Mouse (Mus musculus): Measurements from ENCODE around the gene Bach2. TPM values are rescaled to one million over a fixed set of nuclear protein-coding genes. Genes with fewer than 3 reads are reported as not detected.

Bach2 gene
- 10 to 100 TPM; 13.2 to 14.4 TPM for total RNA-seq (2021)
- long read RNA-seq, experiment 1, partial matches to known transcripts: 0 of 2 reads
- long read RNA-seq, experiment 1, other reads (novel, unspliced or antisense): 2 of 2 reads
- long read RNA-seq, experiment 2: 0 reads

DNA sequence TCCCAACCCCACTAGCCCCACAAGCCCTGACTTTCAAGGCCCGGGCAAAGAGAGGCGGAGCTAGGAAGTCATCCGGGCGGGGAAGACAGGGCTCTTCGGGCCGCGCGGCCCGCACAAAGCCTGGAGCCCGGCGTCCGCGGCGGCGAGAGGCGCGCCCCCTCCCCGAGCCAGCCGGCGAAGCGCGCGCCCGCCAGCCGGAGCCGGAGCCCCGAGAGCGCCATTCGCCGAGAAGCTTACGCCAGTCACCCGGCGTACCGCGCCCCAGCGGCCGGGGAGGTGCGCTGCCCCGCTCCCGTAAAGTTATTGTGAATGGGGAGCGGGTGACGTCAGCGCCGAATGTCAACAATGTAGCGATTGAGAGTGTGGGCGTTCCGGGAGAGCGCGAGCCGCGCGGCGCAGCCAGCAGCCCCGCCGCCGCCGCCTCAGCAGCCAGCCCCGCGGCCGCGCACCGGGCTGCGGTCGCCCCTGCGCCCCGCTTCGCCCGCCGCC is at the start of gene Bach2:
Gene Bach2 (plus strand): TSS at position 439 of the 489 bp plus-strand sequence.
- DNase-seq (ENCODE audit: low spot score in 2 of 2): peak; percentile 91 to 93

GRCm38 (mm10) chr4:32189416-32190036 is 49.1 kb upstream of the Bach2 start:
- DNase-seq (ENCODE audit: low spot score in 2 of 2): no peak

GRCm38 (mm10) chr4:32190506-32190905 is 48.1 kb upstream of the Bach2 start:
- no peak for DNase-seq (ENCODE audit: low spot score in 2 of 2)

DNA sequence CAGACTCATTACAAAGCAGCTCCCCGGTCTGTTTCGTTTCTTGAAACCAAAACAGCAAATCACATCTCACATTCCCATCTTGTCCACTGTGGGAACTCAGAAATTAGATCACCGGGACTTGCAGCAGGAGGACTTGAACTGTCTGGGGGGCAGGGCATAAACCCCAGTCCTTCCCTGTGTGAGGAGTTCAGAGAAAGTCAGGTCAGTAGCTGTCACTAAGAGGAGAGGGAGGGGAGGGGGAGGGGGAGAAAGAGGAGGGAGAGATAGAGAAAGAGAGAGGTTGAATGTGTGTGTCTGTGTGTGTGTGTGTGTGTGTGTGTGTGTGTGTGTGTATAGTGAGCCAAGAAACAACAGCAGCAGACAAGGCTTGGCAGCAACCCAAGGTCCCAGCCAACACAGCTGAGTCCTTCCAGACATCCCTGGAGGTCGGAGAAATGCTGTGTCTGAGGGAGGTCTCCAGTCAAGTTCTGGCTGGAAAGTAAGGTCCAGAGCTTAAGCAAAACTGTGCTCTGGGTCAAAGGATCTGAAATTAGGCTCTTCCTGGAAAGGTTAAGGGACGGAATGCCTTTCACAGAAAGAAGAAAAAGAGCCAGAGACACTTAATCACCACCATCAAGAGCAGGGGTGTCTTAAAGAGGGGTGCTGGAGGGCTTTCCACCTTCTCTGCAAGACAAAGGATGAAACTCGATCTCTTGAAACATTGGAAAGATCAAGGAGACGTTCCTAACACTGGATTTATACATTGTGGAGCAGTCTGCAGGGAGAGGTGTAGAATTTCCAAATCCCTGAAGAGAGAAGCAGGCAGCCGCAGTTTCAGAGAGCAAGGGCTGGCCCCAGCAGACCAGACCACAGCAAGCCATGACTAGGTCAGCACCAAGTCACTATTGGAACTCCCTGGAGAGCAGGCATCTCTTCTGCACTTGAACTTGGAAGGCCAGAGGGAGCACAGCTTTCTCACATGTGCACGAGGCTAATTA is 42.4 kb upstream of the Bach2 start:
- no peak for DNase-seq (ENCODE audit: low spot score in 2 of 2)

- DNase-seq (ENCODE audit: low spot score in 2 of 2): no peak
These were observed 40.6 kb upstream of the Bach2 start for GRCm38 (mm10) chr4:32198031-32198430.

GRCm38 (mm10) chr4:32198589-32198988 is 40.0 kb upstream of the Bach2 start:
- no peak for DNase-seq (ENCODE audit: low spot score in 2 of 2)

- DNase-seq (ENCODE audit: low spot score in 2 of 2): peak; percentile 27 to 58
These were observed 39.4 kb upstream of the Bach2 start for GRCm38 (mm10) chr4:32199156-32199555.

GRCm38 (mm10) chr4:32201114-32201513 is 37.5 kb upstream of the Bach2 start:
- DNase-seq (ENCODE audit: low spot score in 2 of 2): no peak

GRCm38 (mm10) chr4:32202362-32202761 is 36.2 kb upstream of the Bach2 start:
- DNase-seq (ENCODE audit: low spot score in 2 of 2): no peak

DNA sequence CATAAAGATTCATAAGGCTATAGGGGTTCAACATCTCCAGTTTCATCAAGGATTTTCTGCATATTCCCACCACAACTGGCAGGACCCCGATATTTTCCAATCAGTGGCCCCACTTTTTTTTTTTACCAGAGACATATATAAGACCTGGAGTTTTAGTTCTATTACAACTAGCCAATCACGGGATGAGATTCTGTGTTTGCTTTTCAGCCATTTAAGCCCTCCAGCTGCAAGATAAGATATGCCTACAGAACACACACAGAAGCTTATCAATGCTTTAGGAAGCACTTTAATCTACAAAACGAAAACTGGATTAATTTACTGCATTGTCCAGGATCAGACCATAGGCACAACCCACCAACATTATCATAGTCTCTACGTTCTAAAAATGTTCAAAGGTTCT is 33.8 kb upstream of the Bach2 start:
- no peak for DNase-seq (ENCODE audit: low spot score in 2 of 2)

DNA sequence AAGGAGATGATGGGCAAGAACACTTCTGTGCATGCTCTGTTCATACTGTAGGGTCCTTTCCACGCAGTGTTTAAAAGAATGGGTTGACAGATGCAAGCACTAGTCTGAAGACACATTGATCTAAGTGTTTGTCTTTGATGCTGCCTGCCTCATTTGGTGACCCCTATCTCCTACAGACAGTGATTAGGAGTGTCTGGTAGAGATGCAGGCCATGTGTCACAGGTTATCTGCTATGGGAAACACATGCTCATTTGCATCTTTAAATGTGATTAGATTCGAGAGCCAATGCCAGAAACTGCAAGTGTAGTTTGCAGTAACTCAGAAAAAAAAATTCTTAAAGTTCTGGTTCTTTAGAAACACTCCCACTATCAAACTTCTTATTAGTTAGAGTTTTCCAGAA is 32.8 kb upstream of the Bach2 start:
- no peak for DNase-seq (ENCODE audit: low spot score in 2 of 2)

DNA sequence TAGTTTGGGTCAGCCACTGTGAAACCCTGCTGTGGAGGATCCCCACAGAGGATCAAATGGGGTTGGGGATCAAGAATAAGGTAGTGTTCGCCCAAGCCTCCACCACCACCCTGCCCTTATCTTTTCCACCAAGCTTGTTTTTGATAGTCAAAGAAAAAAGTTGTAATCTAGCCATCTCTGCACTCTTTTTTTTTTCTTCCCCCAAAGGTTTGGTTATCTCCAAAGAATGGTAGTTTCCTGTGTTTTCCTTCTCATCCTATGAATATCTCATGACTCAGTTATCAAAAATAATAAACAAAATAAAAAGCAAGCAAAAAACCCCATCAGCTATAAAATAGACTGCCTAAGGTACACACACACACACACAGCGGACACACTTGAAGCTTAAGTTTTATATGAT is 28.6 kb upstream of the Bach2 start:
- no peak for DNase-seq (ENCODE audit: low spot score in 2 of 2)

GRCm38 (mm10) chr4:32210424-32211184 is 28.0 kb upstream of the Bach2 start:
- no peak for DNase-seq (ENCODE audit: low spot score in 2 of 2)

GRCm38 (mm10) chr4:32212593-32212992 is 26.0 kb upstream of the Bach2 start:
- no peak for DNase-seq (ENCODE audit: low spot score in 2 of 2)

DNA sequence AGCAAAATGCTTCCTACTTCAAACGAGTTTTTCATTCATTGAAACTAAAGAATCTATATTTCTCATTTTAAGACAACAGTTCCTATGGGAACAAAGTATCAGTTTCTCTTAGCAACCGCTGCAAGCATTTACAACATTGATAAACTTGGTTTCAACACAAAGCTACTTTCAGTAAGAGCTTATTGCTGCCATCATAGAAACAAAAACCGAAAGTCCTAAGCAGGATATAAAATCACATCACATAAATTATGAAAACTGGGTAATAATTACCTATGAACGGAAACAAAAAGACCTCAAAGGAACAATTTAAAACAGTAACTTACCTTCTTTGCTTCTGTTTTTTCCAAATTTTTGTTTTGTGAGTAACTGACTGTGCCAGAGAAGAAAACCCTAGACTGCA is 22.1 kb upstream of the Bach2 start:
- DNase-seq (ENCODE audit: low spot score in 2 of 2): no peak

DNA sequence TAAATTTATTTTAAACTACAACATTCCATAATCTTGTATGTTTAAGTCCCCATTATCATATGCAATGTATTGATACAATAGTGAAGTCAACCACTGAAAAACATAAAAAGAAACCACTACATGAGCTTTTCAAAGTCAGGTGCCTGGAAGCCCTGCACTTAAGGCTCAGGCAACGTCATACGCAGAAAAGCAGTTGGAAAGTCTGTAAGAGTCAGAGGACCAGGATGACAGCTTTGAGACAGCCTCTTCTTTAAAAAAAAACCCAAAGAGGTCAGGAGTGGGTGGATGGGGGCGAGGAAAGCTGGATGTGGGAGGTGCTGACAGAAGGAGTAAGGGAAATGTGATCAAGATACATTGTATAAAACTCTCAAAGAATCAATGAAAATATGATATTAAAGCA is 21.6 kb upstream of the Bach2 start:
- DNase-seq (ENCODE audit: low spot score in 2 of 2): no peak

GRCm38 (mm10) chr4:32217593-32217992 is 21.0 kb upstream of the Bach2 start:
- peak; percentile 56 to 62 for DNase-seq (ENCODE audit: low spot score in 2 of 2)

DNA sequence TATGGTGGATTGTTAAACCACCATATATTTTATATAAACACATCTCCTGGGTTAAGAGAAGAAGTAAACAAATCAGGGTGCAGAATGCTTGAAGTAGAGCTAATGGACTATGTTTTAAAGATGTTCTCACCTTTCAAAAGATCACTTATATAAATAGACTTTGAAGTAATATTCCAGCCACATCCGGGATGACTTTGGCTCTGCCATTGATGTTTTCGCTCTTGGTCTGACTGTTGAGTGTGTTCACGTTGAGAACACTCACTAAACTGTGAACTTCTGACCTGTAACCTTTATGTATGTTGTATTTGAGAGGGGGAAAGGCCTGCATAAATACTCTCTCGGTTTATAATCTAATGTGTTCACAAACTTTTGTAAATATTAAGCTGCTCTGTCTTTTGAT is 20.2 kb upstream of the Bach2 start:
- no peak for DNase-seq (ENCODE audit: low spot score in 2 of 2)

GRCm38 (mm10) chr4:32219428-32220128 is 19.0 kb upstream of the Bach2 start:
- no peak for DNase-seq (ENCODE audit: low spot score in 2 of 2)

DNA sequence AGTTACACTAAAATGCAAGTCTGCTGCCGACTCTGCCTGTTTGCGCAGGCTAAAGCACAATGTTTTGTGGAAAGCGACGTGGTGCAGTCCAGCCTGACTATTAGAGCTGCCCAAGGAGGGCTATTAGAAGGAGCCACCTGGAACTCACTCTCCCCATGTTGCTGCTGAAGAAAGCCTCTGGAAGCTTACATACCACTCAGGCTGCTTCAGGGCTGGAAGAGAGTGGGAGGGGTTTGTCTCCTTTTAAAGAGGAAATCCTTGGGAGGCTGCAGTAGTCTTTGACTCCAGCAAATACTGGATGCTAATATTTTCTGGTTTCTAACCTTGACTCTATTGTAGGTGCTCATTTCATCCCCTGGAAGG is 18.5 kb upstream of the Bach2 start:
- no peak for DNase-seq (ENCODE audit: low spot score in 2 of 2)

DNA sequence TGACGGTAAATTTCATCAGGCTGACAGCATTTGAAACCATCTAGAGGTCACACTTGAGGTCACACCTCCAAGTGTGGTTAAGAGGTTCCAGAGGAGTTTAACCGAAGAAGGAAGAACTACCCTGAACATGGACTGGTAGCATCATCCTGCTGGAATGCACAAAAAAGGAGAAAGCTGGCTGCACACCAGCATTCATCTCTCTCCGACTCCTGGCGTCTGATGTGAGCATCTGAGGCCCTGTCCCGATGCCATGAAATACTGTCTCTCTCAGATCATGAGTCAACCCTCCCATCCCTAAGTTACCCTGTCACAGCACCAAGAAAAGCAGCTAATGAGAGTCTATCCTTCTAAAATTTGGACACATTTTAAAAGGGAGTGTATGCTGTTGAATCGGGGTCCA is 17.6 kb upstream of the Bach2 start:
- DNase-seq (ENCODE audit: low spot score in 2 of 2): no peak
